Mouse (Mus musculus) left cerebral cortex, postnatal 25 days (tissue): ENCODE data around the gene Nipsnap3b. TPM values are rescaled to one million over a fixed set of nuclear protein-coding genes. Genes with fewer than 3 reads are reported as not detected.

Source experiments
- DNase-seq, 2 experiments: peaks; one replicate each; pipeline ENCODE4 v3.0.0; 2022; ENCODE audit warnings: low spot score in 2 of 2, mixed read lengths in 1 of 2
- intact Hi-C: fragments of 180-260 bp; cut with DNase I; formaldehyde crosslinking; loops from one replicate; pipeline ENCODE4 v1.15.1; 2025
- total RNA-seq, 2 experiments: library from RNA; stranded (reverse); gene quantifications; 2 replicates each; pipeline ENCODE4 v1.2.3; 2021

The Nipsnap3b gene
- total RNA-seq: 10 to 100 TPM; 12.1 to 12.6 TPM

DNA sequence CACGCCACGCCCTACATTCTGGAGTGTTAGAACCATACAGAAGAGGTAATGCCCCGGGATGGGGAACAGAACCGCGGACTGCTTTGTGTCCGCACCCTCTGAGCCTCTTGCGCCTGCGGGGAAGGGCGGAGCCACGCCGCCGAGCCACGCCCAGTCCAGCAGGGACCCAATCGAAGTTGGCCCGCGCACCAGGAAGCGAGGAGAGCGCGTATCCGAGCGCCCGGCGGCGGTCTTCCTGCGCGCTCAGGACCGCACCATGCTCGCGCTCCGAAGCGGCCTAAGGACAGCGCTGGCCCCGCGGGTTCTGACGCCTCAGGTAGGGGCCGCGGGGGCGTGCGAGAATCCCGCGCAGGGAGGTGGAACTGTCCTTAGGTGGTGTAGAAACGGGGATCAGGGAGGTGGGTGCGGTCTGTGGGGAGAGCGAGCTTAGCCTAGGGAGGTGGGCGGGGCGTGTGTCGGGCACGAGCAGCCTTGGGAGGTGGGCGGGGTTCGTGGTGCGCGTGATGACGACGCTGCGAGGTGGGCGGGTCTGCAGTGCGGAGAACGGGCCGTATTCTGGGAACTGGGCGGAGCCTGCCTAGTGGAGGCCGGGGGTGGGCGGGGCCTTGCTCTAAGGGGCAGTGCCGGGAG, at the start of gene Nipsnap3b:
Gene Nipsnap3b, plus strand, starts transcription at position 149 of the 630 bp plus-strand sequence.
- DNase-seq: peak; percentile 96 to 97
- intact Hi-C loops: no loop called here

DNA sequence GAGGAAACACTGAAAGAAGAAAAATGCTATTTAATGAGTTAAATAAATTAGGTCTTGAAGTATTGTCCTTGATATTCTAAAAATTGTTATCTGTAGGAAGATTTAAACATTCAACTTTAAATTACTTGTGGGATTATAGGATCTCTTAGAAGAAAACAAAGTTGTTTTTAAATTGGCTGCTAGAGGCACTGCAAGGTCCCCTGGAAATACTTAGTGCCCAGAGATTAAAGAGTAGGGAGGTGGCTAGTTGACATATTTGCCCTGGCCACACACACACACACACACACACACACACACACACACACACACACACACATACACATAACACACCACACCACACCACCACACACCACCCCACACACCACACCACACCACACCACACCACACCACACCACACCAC, 47.4 kb upstream of the Nipsnap3b start, which contains the start of gene Olfr270:
Gene Olfr270, plus strand, starts transcription at position 301 of the 400 bp plus-strand sequence.
- intact Hi-C loops: no loop called here
- no peak for DNase-seq

DNA sequence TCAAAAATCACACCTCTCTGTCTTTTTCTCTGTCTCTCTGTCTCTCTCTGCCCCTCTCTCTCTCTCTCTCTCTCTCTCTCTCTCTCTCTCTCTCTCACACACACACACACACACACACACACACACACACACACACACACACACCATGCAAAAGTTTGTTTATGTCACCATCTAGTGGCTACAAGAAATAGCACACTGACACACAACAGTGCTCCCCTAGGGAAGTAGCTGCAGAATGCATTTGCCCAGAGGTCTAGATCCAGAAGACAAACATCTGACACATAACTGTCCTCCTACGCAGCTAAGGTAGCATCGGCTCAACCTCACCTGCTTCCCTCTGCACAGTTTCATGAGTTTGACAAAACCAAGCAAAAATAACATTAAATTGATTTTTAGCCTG, 26.5 kb upstream of the Nipsnap3b start:
- intact Hi-C loops: no loop called here
- DNase-seq: peak; percentile 18 to 45

DNA sequence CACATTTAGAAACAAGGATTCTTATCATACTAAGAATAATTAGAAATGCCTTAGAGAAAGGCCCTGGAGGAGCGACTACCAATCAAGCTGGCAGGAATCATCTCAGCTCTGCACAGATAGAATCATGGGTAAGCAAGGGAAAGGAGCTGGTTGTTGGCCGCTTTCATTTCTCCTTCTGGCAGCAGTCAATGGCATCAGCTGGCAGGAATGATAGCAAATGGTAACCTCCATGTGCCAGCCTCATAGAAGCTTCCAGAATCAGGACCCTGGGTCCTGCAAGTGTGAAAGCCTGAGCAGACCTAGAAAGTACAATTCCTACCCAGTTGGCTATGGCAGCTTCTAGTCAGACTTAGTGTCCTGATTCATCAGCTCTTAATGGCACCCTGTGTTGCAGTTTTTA, 25.4 kb upstream of the Nipsnap3b start:
- intact Hi-C loops: no loop called here
- DNase-seq: no peak

DNA sequence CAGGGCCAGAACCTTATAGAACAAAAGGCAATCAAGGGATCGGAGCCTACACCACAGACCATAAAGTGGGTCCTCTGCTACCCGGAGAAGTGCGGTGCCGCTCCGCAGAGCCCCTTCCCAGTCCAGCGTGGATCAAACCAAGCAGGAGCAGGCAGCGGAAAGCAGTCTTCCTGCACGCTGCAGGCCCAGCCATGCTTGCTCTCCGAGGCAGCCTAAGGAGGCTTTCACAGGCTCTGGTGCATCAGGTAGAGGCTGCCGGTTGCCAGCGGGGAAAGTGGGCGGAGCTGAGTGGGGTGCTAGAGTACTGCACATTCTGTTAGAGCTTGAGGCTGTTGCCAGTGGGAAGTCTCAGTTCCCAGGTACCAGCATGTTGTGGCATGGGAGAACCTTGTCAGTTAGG, 22.4 kb upstream of the Nipsnap3b start, which contains the start of gene Nipsnap3a:
Gene Nipsnap3a, plus strand, starts transcription at position 25 of the 400 bp plus-strand sequence.
- intact Hi-C loops: no loop called here
- no peak for DNase-seq

DNA sequence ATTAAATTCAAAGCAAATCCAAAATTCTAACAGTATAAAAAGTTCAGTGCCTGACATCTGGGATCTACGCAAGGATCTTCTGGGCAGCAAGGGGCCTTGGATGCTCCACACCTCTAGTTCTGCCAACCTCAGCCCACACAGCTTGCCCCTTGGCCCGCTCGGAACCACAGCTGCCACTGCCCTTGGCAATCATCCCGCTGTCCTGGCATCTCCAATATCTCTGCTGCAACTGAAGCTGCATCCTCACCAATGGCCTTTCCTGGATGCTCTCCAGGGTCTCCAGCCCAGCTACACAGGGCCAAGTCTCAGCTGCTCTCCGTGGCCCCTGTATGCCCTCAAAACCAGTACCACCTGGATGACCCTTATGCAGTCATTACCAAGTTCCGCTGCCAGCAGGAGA, 12.2 kb upstream of the Nipsnap3b start:
- intact Hi-C loops: no loop called here
- no peak for DNase-seq

DNA sequence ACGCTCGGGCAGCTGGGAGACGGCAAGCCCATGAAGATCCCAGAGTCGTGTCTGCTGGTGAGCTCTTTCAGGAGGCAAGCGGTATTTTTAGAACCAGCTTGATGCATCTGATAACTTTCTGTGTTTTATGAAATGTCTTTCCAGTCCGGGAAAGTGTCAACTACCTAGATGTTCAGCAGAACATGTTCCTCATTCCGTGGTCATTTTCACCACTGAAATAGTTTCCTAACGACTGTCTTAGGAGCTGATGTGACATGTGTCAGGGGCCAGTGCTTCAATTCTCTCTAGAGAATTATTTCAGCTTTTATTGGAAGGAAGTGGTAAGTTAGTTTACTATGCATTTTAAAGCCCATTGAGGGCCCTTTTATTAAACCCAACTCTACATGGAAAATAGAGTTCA, 11.5 kb upstream of the Nipsnap3b start:
- DNase-seq: peak in 1 of 2 experiments; percentile 6
- intact Hi-C loops: no loop called here

DNA sequence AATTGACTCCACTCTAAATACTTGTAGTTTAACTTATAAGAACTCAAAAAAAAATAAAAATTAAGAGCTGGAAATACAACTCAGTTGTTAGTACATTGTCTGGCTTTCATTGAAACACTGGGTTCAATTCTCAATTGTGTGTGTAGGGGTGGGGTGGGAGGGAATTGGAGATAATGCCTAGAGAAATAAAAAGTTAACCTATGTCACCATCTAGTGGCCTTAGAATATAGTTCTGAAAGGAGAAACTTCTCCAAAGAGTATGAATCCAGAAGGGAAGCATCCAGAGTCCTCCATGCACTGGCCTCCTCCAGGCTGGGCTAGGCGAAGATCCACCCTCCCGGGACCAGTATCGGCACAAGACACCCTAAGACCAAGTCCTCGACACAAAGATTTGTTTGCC, 2.5 kb upstream of the Nipsnap3b start:
- intact Hi-C loops: no loop called here
- DNase-seq: no peak

DNA sequence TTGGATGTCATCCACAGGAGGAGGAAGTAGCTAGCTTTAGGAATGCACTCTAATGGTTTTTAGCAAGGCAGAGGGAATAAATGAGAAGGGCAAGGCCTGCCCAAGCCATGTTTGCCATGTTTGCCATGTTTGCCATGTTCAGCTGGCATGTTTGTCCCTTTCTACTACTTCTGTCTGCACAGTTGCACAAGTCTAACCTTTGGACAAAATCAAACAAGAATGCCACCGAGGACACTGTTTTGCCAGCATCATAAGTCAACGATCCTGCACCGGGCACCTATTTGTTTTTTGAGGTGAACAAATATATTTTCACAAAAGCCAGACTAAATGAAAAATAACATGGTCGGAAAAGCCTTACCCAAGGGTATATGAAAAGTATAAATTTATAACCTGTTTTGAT, 1.8 kb upstream of the Nipsnap3b start:
- intact Hi-C loops: no loop called here

DNA sequence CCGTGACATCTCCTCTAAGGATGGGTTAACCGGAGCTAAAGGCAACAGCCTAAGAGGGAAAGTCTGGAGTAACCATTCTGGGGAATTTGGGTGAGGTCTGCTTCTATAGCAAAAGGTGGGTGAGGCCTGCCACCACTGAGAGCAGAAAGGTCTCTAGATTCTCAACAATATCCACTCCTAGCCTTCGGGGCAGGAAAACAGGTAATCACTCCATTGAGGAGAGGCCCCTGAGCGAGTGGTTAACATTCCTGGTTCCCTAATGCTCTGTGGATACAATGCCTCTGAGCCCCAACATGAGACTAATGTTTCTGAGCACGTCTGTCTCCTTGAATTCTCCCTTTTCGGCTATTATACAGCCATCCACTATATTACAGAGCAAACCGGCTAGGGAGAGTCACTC, 2.7 kb downstream of the Nipsnap3b start:
- no peak for DNase-seq
- intact Hi-C loops: no loop called here

More for the DNA sequence above, 1.8 kb upstream of the Nipsnap3b start:
- DNase-seq: no peak

DNA sequence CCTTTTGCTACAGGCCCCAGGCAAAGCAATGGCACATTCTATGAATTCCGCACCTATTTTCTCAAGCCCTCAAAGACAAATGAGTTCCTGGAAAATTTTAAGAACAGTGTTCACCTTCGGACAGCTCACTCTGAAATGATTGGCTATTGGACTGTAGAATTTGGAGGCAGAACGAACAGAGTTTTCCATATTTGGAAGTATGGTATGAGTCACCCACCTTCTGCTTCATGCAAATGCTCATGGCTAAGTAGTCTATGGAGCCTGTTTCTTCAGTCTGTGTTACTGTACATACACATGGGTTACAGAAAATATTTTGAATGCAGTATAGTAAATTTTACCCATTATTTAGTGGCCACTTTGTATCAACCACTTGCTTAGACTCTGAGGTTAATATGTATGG, 3.3 kb downstream of the Nipsnap3b start:
- intact Hi-C loops: no loop called here
- DNase-seq: peak in 1 of 2 experiments; percentile 37

DNA sequence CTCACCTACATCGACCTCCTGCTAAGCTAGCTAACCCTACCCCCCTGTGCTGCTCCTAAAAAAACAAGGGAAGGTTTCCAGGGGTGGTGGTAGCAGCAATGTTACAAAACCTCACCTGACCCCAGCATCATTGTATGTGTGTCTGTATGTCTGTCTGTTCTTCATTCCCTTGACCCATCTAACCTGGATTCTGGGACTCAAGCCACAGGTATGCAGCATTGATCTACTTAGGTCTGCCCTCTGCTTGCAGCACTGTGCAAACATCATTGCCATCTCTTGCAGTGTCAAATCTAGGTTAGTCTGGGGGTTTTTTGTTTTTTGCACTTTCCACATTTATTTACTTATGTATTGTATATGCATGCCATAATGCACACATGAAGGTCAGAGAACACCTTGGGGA, 6.7 kb downstream of the Nipsnap3b start:
- intact Hi-C loops: no loop called here
- DNase-seq: no peak

DNA sequence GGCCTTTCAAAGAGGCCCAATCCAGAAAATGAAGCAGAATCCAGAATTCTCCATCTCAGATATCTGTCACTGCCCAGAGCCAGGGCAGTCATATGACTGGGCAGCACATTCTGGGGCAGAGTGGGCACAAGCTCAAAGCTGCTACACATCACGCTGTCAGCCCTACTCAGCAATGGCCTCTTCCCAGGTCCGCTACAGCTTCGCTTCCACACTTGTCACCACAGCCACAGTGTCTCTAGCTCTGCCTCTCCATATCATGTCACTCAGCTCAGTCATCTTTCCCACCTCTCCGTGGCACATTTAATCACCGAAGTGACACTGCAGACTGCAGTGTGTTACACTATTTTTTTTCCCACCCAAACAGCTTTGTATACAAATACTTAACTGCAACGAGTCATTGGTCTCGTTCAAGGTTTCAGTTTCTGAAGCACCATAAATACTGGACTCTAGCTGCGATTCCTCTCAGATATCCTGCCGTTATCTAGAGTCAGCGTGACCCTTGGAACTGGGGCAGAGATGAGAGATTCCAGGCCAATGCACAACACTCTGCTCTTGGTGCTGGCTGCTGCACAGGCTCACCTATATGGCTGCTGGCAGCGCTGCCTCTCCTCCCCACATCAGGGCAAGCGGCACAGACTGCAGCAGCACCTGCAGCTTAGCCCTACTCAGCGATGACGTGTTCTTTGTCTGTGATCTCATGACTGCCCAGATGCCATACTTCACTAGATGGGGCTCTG, 11.7 kb downstream of the Nipsnap3b start:
- DNase-seq: no peak
- intact Hi-C loops: loop anchor here (10.0 kb wide), 1 partner anchor 571 kb away; no protein-coding TSS in a partner anchor

DNA sequence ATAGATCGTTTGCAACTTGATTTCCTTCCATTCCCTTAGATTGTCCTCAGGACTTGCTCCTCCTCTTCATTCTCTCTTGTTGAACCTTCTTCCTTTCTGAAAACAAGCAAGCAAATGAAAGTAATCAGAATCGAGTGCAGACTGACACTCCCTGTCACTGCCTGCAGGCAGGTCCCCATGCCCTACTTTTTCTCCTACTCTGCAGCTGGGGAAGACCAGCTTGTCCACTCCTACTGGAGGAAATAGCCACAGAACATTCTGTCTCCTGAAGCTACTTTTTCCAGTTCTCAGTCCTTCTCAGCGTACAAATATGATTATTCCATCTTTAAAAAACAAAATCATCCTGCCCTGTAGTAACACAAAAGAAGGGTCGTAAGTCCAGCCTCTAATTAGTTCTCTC, 12.7 kb downstream of the Nipsnap3b start:
- intact Hi-C loops: loop anchor here (10.0 kb wide), 1 partner anchor 570 kb away; no protein-coding TSS in a partner anchor
- DNase-seq: peak in 1 of 2 experiments; percentile 28

DNA sequence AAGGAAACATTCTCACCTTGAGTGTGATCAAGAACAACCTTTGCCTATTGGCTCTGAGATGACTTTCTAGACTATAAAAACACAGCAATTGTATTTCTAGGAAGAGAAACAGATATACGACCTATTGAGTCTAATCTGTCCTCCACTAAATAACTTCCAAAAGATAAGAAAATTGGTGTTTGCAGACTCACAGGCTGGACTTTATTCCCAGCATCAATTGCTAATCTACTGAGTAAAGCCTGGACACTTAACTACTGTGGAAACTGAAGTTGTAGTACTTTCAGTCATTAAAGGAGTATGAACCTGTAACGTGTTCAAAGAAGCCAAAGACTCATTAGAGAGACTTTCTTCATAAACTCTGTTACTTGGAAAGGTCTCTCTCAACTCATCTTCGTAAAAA, 16.1 kb downstream of the Nipsnap3b start:
- intact Hi-C loops: loop anchor here (10.0 kb wide), 1 partner anchor 567 kb away; no protein-coding TSS in a partner anchor
- DNase-seq: no peak

DNA sequence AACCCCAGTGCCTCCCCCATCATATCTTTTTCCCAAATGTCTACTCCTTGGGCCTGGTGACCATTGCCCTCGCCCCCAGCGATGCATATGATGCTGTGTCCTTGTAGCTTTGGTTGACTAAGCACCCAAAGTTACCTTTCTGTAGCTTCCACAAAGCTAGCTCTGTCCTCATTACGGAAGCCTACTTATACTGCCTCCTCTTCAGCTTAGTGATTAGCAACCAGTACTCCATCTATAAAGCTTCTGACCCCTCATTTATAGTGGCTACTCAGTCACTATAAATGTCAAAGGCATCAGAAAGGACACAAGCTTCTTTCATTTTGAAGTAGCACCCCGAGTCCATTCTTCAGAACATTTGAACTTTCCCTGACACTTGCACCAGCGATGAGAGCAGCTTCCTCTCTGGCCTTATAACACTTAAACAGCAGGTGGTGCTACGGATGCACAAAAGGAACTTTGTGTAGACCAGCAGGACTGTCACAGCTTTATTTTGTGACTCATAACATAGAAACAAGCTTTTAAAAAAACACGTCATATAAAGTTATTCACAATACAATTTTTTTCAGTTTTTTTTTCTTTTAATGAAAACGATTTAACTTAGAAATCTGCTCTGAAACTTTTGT, 18.8 kb downstream of the Nipsnap3b start:
- peak in 1 of 2 experiments; percentile 44 for DNase-seq
- intact Hi-C loops: loop anchor here (5.0 kb wide), 1 partner anchor 327 kb away; no protein-coding TSS in a partner anchor

DNA sequence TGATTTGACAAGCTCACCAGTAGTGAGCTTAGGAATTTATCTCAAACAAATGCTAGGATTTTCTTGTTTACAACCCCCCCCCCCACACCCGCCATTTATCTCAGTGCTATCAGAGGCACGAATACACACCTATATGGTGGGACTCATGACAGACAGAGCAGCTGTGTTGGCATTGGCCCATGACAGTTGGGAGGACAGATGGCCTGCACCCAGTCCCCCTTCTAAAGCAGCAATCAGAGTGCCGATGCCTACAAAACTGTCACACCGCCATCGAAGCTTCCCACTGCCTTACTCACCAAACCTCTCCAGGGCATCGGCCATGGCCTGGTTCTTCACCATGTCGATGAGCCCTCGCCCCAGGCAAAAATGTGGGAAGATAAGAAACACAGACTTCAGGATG, 32.1 kb downstream of the Nipsnap3b start:
- intact Hi-C loops: no loop called here
- DNase-seq: no peak

DNA sequence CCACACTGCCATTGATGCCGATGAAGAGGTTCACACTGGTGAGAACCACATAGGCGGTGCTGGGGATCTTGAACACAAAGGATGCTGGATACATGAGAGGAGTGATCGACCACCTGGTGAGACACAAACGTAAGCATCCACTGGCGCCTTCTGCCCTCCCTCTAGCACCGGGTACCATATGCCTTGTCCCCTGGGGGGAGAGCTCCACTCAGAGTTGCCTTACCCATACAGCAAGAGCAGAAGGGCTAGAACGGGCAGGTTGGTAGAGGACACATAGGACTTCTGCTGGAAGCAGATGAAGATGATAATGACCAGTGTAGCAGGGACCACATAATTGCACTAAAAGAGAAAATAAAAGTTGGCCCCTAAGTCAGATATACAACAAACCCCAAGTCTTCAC, 34.1 kb downstream of the Nipsnap3b start:
- DNase-seq: no peak
- intact Hi-C loops: no loop called here

DNA sequence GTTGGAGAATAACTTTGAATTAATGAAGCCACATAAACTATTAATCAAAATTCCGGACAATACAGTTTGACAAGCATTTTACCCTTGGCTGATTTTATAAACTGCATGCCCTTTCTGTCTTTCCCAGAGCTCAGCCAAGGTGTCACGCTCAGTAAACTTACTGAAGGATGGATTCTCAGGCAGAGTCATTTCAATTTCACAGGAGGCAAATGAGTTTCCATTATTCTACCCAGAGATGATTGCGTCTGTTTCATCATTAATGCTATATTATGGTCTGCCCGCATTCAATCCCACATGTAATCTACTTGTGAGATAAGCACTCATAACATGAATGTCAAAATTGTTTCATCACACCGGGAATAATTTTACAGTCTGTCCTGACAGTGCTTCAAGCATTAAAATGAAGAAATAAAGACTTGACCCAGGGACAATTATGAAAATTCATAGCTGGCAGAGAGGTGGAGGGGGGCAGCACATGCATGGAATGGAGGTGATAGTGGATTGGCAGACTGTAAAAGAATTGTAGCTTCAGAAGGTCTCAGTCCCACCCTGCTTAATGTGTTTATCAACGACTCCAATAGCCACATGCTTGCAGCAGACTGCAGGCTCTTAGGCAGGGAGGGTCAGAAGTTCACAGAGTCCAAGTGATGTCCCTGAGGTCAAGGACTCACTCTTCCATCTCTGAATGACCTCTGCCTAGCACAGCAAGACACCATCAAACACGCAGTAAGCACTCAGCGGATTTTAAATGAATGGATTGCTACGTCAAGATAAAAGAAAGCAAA, 34.8 kb downstream of the Nipsnap3b start:
- intact Hi-C loops: no loop called here

More for the DNA sequence above, 34.8 kb downstream of the Nipsnap3b start:
- no peak for DNase-seq
